Mouse (Mus musculus): ENCODE measurements around the gene Wbp2nl. TPM values are rescaled to one million over a fixed set of nuclear protein-coding genes. Genes with fewer than 3 reads are reported as not detected.

Gene Wbp2nl
- polyA plus RNA-seq (2012; ENCODE audit: insufficient read depth, insufficient read length, missing spikeins), result not detected in 2 replicates

DNA sequence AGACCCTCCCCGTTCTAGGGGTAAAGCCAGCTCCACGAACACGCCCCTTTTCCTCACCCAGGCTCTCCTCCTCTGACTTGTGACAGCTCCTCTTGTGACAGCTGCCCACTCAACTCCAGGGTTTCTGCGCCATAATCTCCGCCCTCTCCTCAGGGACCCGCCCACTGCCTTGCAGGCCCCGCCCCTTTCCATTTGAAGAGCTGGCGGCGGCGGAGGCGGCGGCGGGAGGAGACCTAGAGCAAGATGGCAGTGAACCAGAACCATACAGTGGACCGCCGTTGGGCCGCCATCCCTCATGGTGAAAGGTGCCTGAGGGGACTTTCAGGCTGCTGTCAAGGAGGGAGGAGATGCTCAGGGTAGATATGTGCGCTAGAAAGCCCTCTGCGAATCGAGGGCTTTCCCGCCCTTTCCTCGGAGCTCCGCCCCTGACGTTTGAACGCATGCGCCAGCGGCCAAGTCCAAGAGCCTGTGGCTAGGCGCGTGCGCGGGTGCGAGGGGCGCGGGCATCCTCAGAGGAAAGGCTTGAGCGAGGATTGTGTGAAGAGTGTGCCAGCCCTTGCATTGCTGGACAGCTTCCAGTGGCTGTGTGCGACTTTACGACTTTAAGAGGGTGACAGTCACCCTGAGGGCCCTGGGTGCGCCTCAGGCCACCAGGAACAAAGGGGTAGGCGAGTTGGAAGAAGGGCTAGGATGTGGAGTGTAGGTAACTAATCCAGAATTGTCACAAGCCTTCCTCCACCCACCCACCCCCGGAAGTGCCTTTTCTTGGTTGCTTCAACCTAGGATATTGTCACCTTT is at the start of gene Wbp2nl:
Gene Wbp2nl, plus strand, starts transcription at position 191 of the 798 bp plus-strand sequence.
- Histone ChIP-seq H3K27ac (ENCODE audit: insufficient read depth, low read depth, low read length) (no peak within 1 kb of the TSS), H3K4me3 (ENCODE audit: insufficient read depth, low read length) (no peak within 1 kb of the TSS), H3K4me1 (ENCODE audit: control insufficient read depth, insufficient read depth, low read length) (no peaks in the 10 kb centered on the region)
- TF ChIP-seq CTCF (IDR thresholded peaks at IDR 0.05; ENCODE audit: low read depth, low read length), result no peak
- no peak for TF ChIP-seq POLR2A (IDR thresholded peaks at IDR 0.05; ENCODE audit: borderline replicate concordance, low read depth, low read length)

GRCm38 (mm10) chr15:82251579-82251978 is 47.2 kb upstream of the Wbp2nl start:
- Histone ChIP-seq H3K27ac (ENCODE audit: insufficient read depth, low read depth, low read length) (no peak overlapping the region), H3K4me3 (ENCODE audit: insufficient read depth, low read length) (no peak overlapping the region), H3K4me1 (ENCODE audit: control insufficient read depth, insufficient read depth, low read length) (peaks cover 6% of the 10 kb centered on the region; the same call in 1 of the 2 replicates)
- no peak for TF ChIP-seq POLR2A (IDR thresholded peaks at IDR 0.05; ENCODE audit: borderline replicate concordance, low read depth, low read length)
- TF ChIP-seq CTCF (IDR thresholded peaks at IDR 0.05; ENCODE audit: low read depth, low read length), result no peak

DNA sequence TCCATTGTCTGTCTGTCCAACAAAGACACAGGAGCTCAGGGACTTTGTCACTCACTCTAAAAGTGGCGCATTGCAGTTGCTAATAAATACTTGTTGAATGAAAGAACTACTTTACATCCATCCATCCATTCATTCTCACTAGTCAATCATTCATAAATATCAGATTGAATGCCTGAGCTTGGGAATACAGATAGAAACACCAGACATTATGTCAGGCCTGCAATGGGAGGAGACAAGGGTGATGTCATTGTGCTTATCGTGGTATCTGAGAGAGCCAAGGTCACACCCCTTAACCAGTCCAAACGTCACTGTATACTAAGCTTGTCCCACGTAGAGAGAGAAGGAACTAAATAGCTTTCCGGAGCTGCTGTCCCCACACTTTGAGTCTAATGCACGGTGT is 46.7 kb upstream of the Wbp2nl start, which contains the start of gene 1500009C09Rik:
Gene 1500009C09Rik, plus strand, starts transcription at position 301 of the 400 bp plus-strand sequence.
- Histone ChIP-seq H3K4me3 (ENCODE audit: insufficient read depth, low read length) (no peak within 1 kb of the TSS), H3K4me1 (ENCODE audit: control insufficient read depth, insufficient read depth, low read length) (peaks cover 3% of the 10 kb centered on the region; the same call in 1 of the 2 replicates), H3K27ac (ENCODE audit: insufficient read depth, low read depth, low read length) (no peak within 1 kb of the TSS)
- no peak for TF ChIP-seq CTCF (IDR thresholded peaks at IDR 0.05; ENCODE audit: low read depth, low read length)
- TF ChIP-seq POLR2A (IDR thresholded peaks at IDR 0.05; ENCODE audit: borderline replicate concordance, low read depth, low read length), result no peak

GRCm38 (mm10) chr15:82255248-82255647 is 43.5 kb upstream of the Wbp2nl start:
- no peak overlapping the region for H3K27ac ChIP-seq (ENCODE audit: insufficient read depth, low read depth, low read length)
- TF ChIP-seq CTCF (IDR thresholded peaks at IDR 0.05; ENCODE audit: low read depth, low read length) (no peak), POLR2A (IDR thresholded peaks at IDR 0.05; ENCODE audit: borderline replicate concordance, low read depth, low read length) (no peak)
- H3K4me1 ChIP-seq (ENCODE audit: control insufficient read depth, insufficient read depth, low read length), result no peaks in the 10 kb centered on the region
- H3K4me3 ChIP-seq (ENCODE audit: insufficient read depth, low read length), result no peak overlapping the region

DNA sequence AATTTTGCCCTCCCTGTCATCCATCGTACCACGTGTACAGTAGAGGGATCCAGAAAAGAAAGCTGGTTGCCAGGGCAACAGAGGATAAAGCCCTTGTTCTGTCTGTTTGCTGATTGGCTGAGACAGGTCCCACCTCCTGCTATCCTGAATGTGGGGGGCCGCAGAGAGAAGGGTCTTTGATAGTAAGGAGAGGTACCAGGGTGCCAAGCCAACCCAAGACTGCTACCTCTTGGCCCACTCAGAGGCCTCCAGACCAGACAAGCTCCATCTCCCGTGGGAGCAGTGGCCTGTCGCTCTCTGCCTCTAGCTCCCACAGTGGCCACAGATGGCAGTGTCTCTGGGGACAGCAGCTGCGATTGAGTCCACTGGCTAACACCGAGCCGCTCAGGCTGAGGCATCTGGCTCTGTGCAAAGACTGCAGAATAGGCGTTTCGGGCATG is 42.8 kb upstream of the Wbp2nl start:
- Histone ChIP-seq H3K4me3 (ENCODE audit: insufficient read depth, low read length) (no peak overlapping the region), H3K4me1 (ENCODE audit: control insufficient read depth, insufficient read depth, low read length) (no peaks in the 10 kb centered on the region), H3K27ac (ENCODE audit: insufficient read depth, low read depth, low read length) (no peak overlapping the region)
- TF ChIP-seq CTCF (IDR thresholded peaks at IDR 0.05; ENCODE audit: low read depth, low read length) (no peak), POLR2A (IDR thresholded peaks at IDR 0.05; ENCODE audit: borderline replicate concordance, low read depth, low read length) (no peak)

GRCm38 (mm10) chr15:82259510-82259909 is 39.2 kb upstream of the Wbp2nl start:
- no peaks in the 10 kb centered on the region for H3K4me1 ChIP-seq (ENCODE audit: control insufficient read depth, insufficient read depth, low read length)
- H3K4me3 ChIP-seq (ENCODE audit: insufficient read depth, low read length), result no peak overlapping the region
- no peak overlapping the region for H3K27ac ChIP-seq (ENCODE audit: insufficient read depth, low read depth, low read length)
- TF ChIP-seq CTCF (IDR thresholded peaks at IDR 0.05; ENCODE audit: low read depth, low read length) (peak; percentile 99), POLR2A (IDR thresholded peaks at IDR 0.05; ENCODE audit: borderline replicate concordance, low read depth, low read length) (no peak)

- TF ChIP-seq POLR2A (IDR thresholded peaks at IDR 0.05; ENCODE audit: borderline replicate concordance, low read depth, low read length) (no peak), CTCF (IDR thresholded peaks at IDR 0.05; ENCODE audit: low read depth, low read length) (peak; percentile 97)
- H3K27ac ChIP-seq (ENCODE audit: insufficient read depth, low read depth, low read length), result no peak overlapping the region
- H3K4me3 ChIP-seq (ENCODE audit: insufficient read depth, low read length), result no peak overlapping the region
- no peaks in the 10 kb centered on the region for H3K4me1 ChIP-seq (ENCODE audit: control insufficient read depth, insufficient read depth, low read length)
These were observed 32.4 kb upstream of the Wbp2nl start for GRCm38 (mm10) chr15:82266356-82266755.

DNA sequence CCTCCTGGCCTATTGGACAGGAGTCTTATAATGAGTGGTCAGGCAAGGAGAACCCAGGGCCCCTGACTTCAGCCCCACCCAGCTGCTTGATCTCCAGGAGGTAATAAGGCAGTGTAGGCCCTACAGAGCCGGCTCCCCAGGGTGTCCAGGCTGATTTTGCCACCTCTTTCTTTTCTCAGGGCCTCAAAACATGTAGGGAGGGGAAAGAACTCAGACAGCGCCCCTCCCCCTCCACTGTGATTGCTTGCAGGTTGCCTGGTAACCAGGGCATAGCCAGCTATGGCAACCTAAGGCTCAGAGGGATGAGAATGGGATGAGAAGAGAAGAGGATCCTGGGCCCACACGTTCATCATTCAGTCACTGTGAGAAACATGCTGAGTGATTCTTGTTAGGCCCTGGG is 30.6 kb upstream of the Wbp2nl start:
- Histone ChIP-seq H3K27ac (ENCODE audit: insufficient read depth, low read depth, low read length) (no peak overlapping the region), H3K4me3 (ENCODE audit: insufficient read depth, low read length) (no peak overlapping the region), H3K4me1 (ENCODE audit: control insufficient read depth, insufficient read depth, low read length) (no peaks in the 10 kb centered on the region)
- no peak for TF ChIP-seq POLR2A (IDR thresholded peaks at IDR 0.05; ENCODE audit: borderline replicate concordance, low read depth, low read length)
- no peak for TF ChIP-seq CTCF (IDR thresholded peaks at IDR 0.05; ENCODE audit: low read depth, low read length)

DNA sequence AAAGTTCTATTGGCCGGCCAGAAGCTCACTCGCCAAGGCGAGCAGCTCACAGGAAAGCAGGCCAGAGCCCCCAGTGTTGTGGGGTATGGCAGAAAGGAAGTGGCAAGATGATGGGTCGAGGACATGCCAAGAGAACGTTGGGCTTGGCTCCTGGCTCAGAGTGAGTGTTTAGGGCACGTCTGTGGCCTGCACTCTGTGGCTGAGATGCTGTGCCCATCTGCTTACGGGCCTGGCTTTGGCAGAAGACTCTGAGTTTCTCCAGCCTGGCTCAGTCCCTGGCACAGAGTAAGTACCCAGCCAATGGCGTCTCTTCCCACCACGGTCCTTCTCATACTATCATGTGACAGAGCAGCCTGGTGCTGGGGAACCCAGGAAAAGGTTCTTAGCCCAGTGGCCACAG is 30.0 kb upstream of the Wbp2nl start:
- Histone ChIP-seq H3K4me3 (ENCODE audit: insufficient read depth, low read length) (no peak overlapping the region), H3K4me1 (ENCODE audit: control insufficient read depth, insufficient read depth, low read length) (no peaks in the 10 kb centered on the region), H3K27ac (ENCODE audit: insufficient read depth, low read depth, low read length) (no peak overlapping the region)
- no peak for TF ChIP-seq CTCF (IDR thresholded peaks at IDR 0.05; ENCODE audit: low read depth, low read length)

DNA sequence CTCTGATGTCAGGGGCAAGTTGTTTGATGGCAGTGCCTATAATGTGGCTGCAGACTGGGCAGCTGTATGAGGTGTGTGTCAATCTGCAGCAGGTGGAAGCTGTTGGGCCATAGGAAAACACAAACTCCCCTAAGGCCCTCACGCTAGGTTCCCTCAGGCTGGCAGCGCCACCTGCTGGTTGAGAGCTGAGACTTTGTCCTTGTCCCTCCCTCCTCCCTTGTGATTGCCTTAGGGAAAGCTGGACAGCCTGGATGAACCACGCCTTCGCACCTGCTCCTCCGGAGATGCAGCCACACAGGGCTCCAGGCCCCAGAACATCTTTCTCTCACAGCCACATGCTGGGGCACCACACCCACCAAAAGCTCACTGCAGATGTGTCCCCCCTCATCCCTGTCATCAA is 27.6 kb upstream of the Wbp2nl start:
- H3K27ac ChIP-seq (ENCODE audit: insufficient read depth, low read depth, low read length), result no peak overlapping the region
- H3K4me1 ChIP-seq (ENCODE audit: control insufficient read depth, insufficient read depth, low read length), result no peaks in the 10 kb centered on the region
- TF ChIP-seq POLR2A (IDR thresholded peaks at IDR 0.05; ENCODE audit: borderline replicate concordance, low read depth, low read length), result no peak
- TF ChIP-seq CTCF (IDR thresholded peaks at IDR 0.05; ENCODE audit: low read depth, low read length), result peak; percentile 64; the same call in 1 of the 2 replicates

More for the DNA sequence above, 27.6 kb upstream of the Wbp2nl start:
- H3K4me3 ChIP-seq (ENCODE audit: insufficient read depth, low read length), result no peak overlapping the region
